Mouse (Mus musculus) erythroid progenitor cell, adult 5-6 weeks (primary cell): Measurements from ENCODE around the gene Hoxb7. TPM values are rescaled to one million over a fixed set of nuclear protein-coding genes. Genes with fewer than 3 reads are reported as not detected.

Experiments used
- ATAC-seq: replicated peaks from 2 replicates; pipeline ENCODE4 v1.8.0; 2016; ENCODE audit warnings: moderate number of reproducible peaks, mild to moderate bottlenecking, moderate TSS enrichment, inconsistent platforms; ENCODE audit not compliant: poor library complexity, low FRiP score, severe bottlenecking
- total RNA-seq, 2 experiments: library from RNA; stranded (forward) in 1 of 2; stranded (reverse) in 1 of 2; fragments of 150-400 nt in 1 of 2; fragments of 186-747, 209-891 nt in 1 of 2; gene quantifications; 2 replicates each; pipeline versions ENCODE4 v1.2.3 to v1.2.4; 2015 to 2017; ENCODE audit warnings: low replicate concordance in 2 of 2

Hoxb7 gene
- total RNA-seq, 2 experiments from 2014 or later = not detected

- no peak for ATAC-seq
Measured at GRCm38 (mm10) chr11:96297968-96298635, 11.7 kb downstream of the Hoxb7 start.

- no peak for ATAC-seq
Measured at GRCm38 (mm10) chr11:96298895-96299667, 12.7 kb downstream of the Hoxb7 start.

- ATAC-seq = no peak
Measured at GRCm38 (mm10) chr11:96299781-96300180, 13.4 kb downstream of the Hoxb7 start.

GRCm38 (mm10) chr11:96300354-96301063 is 14.1 kb downstream of the Hoxb7 start:
- no peak for ATAC-seq

- ATAC-seq = no peak
Measured at GRCm38 (mm10) chr11:96301064-96301431, 14.6 kb downstream of the Hoxb7 start.

GRCm38 (mm10) chr11:96301837-96302236 is 15.4 kb downstream of the Hoxb7 start:
- ATAC-seq = no peak

- no peak for ATAC-seq
Measured at GRCm38 (mm10) chr11:96302381-96303150, 16.1 kb downstream of the Hoxb7 start.

- ATAC-seq = no peak
Measured at GRCm38 (mm10) chr11:96303151-96304099, 17.0 kb downstream of the Hoxb7 start, which contains the start of gene Hoxb5. Gene Hoxb5, plus strand, starts transcription at chr11:96303336.

GRCm38 (mm10) chr11:96304381-96305195 is 18.2 kb downstream of the Hoxb7 start:
- no peak for ATAC-seq

GRCm38 (mm10) chr11:96305505-96306182 is 19.2 kb downstream of the Hoxb7 start:
- no peak for ATAC-seq

GRCm38 (mm10) chr11:96306183-96306907 is 19.9 kb downstream of the Hoxb7 start:
- ATAC-seq = no peak

- ATAC-seq = no peak
Measured at GRCm38 (mm10) chr11:96306908-96307269, 20.5 kb downstream of the Hoxb7 start.

- no peak for ATAC-seq
Measured at GRCm38 (mm10) chr11:96308763-96309162, 22.3 kb downstream of the Hoxb7 start.

- no peak for ATAC-seq
Measured at GRCm38 (mm10) chr11:96309288-96309687, 22.9 kb downstream of the Hoxb7 start.

- no peak for ATAC-seq
Measured at GRCm38 (mm10) chr11:96310183-96310938, 23.9 kb downstream of the Hoxb7 start.

- no peak for ATAC-seq
Measured at GRCm38 (mm10) chr11:96311097-96311496, 24.7 kb downstream of the Hoxb7 start.
